Comparison of ENCODE assay signal across 9 mouse cellular contexts in the genomic region with DNA sequence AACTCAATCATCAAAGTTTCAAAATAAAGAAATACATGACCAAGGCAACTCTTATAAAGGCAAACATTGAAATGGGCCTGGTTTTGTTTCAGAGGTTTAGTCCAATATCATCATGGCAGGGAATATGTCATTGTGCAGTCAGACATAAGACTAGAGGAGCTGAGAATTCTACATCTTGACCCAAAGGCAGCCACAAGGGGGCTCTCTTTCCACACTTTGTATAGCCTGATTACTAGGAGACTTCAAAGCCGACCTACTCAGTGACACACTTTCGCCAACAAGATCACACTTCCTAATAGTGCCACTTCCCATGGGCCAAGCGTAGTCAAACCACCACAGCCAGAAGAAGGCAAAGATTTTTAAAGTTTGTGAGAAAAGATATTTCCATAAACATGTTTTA.
DNase-seq lines count a peak whose midpoint lies in the region; ATAC-seq lines count a peak whose summit lies in the region.
"Had no signal": no experiment of that assay in that cellular context is flagged by ENCODE, and none has a peak within 500 bp of the region (broad histone marks: within the 10 kb centered on the region; RNA-seq: fewer than 3 reads in every experiment).

No protein-coding gene starts in this region.

- no peaks in the 10 kb centered on the region for H3K4me1 ChIP-seq in liver, embryonic 12.5 days
- H3K4me1 ChIP-seq: megakaryocyte, embryonic 14.5 days had no signal

- H3K9ac ChIP-seq in liver, embryonic 12.5 days = no peak overlapping the region

- 73% methylated on average over 3 of the region's 3 CpGs for WGBS in liver, embryonic 12.5 days (ENCODE audit: insufficient replicate concordance)

- ATAC-seq in liver, embryonic 12.5 days = no peak

- DNase-seq in cerebellum, adult 9-10 months = peak; percentile 17
- DNase-seq in cerebellum, adult 11-12 months = no peak
- peak; percentile 39 for DNase-seq in liver
- DNase-seq in c-Kit-positive CD71-positive TER-119-negative erythroid progenitor cells, embryonic 14.5 days (ENCODE audit: low read depth) = peak; percentile 44
- DNase-seq in kidney, postnatal 36 days = peak; percentile 15 to 60
- DNase-seq in thymus, postnatal 10 days (ENCODE audit: low spot score in 2 of 2) = peak; percentile 5 to 41
- no peak for DNase-seq in yolk sac, embryonic 10.5 days (ENCODE audit: low spot score)

- H3K9me3 ChIP-seq in liver, embryonic 12.5 days (replicated peaks) = no peaks in the 10 kb centered on the region

- no peak overlapping the region for H3K4me2 ChIP-seq in liver, embryonic 12.5 days

- H3K4me3 ChIP-seq in liver, embryonic 12.5 days = no peak overlapping the region
- H3K4me3 ChIP-seq: megakaryocyte, embryonic 14.5 days had no signal

- no peaks in the 10 kb centered on the region for H3K27me3 ChIP-seq in liver, embryonic 12.5 days (replicated peaks)
- H3K27me3 ChIP-seq: megakaryocyte, embryonic 14.5 days had no signal

- no peak overlapping the region for H3K27ac ChIP-seq in liver, embryonic 12.5 days

- H3K36me3 ChIP-seq in liver, embryonic 12.5 days = no peaks in the 10 kb centered on the region; the same call in 1 of the 2 replicates

Comparison
In these comparisons a context has a peak if more than half of its experiments do, and no peak if none do; other contexts are left out.
1. DNase-seq: peak in cerebellum, adult 9-10 months (single experiment), liver (single experiment), c-Kit-positive CD71-positive TER-119-negative erythroid progenitor cells, embryonic 14.5 days (single experiment), kidney, postnatal 36 days (2 of 2) and thymus, postnatal 10 days (2 of 2); none in cerebellum, adult 11-12 months (single experiment) and yolk sac, embryonic 10.5 days (single experiment).